Mouse (Mus musculus) ovary, postnatal 36 days (tissue): Measurements from ENCODE around the gene Rapgef1.
"Not testable (repeated sequence)": the region's sequence is repeated elsewhere in the genome, so short reads cannot be mapped to it uniquely, and the experiment has no call there.

Experiments used
- DNase-seq: peaks from one replicate; pipeline ENCODE4 v3.0.0; 2022; ENCODE audit warnings: low spot score, mixed read lengths

Rapgef1 gene

DNA sequence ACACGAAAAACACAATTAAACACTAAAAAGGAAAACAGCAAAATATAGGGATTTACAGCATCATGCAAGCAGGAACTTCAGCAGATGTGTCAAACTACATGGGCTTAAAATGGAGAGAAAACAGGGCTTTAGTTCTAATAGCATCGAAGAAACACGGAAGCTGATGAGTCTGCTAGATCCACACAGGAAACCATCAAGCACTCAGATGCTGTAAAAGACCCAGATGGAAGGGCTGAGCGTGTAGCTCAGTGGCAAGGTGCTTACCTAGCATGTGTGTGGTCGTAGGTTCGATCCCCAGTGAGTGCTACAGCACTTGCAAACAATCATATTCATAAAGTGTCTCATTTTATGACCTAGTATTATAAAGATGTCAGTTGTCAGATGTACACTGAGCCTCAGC lies 121.7 kb downstream of the Rapgef1 start:
- no peak for DNase-seq

DNA sequence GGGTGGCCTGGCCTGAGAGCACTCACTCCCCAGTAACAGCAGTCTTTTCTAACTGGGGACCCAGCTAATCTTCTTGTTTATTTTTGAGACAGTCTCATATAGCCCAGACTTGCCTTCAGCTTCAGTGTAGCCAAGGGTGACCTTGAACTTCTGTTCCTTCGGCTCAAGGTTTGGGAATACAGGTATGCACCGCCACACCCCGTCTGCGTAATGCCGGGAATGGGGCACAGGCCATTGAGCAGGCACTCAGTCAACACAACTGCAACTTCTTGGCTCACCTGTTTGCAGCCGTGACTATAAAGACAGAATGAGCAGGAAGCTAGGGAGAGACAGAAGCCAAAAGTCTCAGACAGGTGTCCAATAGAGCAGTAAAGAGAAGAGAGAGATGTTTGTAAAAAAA lies 124.7 kb downstream of the Rapgef1 start:
- DNase-seq: no peak

DNA sequence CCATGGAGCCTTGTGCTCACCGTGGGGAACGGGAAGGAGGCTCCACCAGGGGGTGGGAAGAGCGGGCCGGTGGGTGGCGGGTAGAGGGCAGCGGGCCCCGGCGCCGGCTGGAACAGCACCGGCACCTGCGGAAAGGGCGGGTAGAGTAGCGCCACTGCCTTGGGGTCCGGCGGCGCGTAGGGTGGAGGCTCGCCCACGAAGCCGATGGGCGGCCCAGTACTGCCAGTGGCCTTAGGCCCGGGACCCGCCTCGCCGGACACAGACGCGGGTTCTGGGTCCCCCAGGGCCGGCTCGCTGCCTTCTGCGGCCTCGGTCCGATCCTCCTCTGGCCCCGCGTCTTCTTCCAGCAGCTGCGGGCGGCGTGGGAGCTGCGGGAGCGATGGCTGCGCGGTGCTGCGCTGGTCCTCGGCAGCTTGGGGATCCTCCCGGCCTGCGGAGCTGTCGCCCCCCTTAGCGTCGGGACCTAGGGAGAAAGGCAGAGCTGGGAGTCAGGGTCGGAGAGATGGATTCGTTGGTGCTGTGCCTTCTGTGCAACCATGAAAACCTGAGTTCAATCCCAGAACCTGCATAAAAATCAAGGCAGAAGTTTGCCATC lies 127.8 kb downstream of the Rapgef1 start:
- peak; percentile 19 for DNase-seq

DNA sequence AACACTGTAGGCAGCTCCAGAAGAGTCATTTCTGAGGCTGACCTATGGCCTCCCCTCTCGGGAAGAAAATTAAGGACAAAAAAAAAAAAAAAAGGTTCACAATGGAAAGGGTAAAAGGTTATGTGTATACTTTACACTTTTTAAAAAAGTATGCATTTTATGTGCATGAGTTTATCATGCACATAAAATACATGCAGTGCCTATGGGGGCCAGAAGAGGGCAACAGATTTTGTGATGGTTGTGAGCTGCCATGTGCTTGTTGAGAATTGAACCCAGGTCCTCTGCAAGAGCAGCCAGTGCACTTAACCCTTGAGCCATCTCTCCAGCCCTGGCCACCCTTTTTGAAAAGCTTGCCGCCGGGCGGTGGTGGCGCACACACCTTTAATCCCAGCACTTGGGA lies 128.3 kb downstream of the Rapgef1 start:
- DNase-seq: no peak

DNA sequence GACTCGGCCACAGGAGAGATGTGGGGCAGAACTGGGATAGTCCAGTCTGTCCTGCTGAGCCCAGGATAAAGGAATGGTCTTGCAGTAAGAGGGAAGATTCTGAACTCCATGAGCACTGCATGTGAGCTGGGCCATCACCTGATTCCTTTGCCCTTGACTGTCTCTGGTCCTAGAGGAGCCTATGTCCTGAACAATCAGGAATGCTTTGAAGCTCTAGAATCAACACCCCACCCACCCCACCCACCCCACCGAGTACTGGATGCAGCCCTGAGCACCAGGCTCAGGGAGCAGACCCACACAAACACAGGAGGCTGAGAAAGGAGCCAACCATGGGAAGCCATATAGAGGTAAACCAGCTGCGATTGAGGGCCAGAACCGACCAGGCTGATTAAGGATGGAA lies 129.0 kb downstream of the Rapgef1 start:
- no peak for DNase-seq

DNA sequence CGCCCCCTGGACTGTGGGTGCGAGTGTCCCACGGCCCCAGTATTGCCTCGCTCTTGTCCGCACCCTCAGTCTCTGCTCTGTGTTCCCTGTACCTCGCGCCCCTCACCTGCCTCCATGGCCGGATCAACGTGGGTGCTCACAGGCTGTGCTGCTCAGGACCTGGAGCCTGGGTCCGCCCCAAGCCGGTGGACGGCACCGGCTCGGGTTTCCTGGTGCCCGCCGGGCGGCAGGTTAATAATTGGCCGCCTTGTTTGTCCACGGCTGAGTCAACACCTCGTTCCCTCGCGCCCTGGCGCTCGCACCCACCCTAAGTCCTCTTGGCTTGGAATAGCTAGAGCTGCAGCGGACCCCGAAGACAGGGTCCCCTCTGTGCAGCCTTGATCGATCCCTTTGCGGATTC lies 132.0 kb downstream of the Rapgef1 start, which contains the start of gene Gm13420:
Gene Gm13420, minus strand, starts transcription at position 189 of the 400 bp plus-strand sequence.
- DNase-seq: no peak

DNA sequence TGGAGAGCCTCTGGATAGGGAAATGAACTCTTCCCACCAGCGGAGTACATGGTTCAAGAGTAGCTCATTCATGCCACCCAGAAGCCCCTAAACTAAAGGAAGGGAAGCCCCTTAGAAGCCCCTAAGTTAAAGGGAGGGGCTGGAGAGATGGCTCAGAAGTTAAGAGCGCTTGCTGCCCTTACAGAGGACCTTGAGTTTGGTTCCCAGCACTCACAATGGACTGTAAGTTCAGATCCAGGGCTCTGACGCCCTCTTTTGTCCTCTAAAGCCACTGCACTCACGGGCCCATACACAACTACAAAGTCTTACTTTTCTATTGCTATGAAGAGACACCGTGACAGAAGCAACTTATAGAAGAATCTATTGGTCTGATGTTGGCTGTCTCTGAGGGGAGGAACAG lies 132.9 kb downstream of the Rapgef1 start:
- no peak for DNase-seq

DNA sequence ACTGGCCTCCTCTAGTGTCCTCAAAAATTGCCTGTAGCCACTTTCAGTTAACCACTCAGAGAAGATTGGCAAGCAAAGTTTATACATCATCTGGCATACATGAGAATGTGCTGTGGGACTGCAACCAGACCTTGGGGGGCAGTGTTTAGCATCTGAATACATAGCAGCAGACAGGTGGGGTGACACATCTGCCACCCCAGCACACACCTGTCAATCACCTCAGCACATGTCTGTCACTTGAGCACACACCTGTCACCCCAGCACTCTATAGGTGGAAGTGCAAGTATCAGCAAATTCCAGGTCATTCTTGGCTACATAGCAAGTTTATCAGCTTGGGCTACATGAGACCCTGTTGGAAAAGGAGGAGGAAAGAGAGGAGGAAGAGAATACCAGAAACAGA lies 136.2 kb downstream of the Rapgef1 start:
- DNase-seq: no peak

DNA sequence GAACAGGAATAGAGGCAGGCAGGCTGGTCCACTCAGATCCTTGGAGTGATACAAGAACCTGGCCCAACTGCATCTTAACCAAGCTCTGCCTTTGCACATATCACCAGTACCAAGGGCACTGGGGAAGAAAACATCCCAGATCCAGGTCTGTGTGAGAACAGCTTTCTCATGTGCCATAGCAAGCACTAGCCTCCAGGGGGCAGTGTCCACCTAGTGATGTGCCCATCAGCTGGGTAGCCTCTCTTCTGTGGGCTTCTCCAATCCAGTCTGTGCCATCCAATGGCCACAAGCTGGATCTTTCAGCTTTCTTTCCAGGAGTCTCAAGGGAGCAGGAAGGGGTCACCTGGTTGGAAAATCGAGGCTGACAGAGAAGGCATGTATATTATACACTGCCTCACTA lies 145.3 kb downstream of the Rapgef1 start:
- DNase-seq: peak; percentile 70

DNA sequence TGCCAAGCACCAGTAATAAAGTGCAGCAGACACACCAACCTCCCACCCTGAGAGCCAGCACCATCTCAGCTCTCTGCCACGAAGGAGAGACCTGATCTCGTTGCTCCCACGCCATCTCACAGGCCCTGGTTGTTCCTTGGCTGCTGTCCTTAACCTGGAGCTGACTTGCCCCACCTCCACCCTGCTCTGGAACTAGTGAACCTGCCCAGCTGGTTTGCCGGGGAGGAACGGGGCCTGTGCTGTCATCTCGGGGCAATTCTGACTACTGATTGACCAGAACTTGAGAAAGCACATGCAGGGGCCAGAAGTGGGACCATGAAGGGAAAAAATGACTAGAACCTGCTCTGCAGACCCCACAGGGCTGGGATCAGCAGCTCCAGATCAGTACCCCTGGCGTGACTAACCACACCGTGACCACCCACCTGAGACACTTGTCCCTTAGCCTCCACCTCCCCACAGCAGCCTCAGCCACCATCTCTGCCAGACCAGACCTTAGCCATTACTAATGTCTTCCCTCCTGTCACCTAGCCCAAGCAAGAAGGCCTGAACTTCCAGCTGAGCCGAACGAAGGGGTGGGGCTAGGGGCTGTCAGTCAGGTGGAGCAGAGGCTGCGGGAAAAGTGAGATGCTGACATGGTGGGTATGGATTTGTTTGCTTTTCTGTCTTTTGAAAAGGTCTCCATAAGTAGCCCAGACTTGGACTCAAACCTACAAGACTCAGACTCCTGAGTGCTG lies 148.6 kb downstream of the Rapgef1 start:
- DNase-seq: no peak

DNA sequence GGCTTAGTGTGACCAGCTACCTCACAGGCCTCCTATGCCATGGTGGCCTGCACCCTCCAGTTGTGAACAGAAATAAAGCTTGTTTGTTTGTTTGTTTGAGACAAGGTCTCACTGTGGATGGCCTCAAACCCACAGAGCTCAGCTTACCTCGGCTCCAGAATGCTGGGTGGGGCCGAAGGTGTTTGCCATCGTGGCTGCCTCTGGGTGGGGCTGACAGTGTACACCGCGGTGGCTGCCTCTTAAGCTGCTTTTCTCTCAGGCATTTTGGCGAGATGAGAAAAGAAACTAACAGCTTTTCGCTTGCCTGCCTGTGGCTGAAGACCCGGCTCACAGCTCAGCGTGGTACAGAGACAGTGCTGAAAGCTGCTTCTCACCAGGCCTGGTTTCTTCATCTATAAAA lies 149.4 kb downstream of the Rapgef1 start:
- no peak for DNase-seq

DNA sequence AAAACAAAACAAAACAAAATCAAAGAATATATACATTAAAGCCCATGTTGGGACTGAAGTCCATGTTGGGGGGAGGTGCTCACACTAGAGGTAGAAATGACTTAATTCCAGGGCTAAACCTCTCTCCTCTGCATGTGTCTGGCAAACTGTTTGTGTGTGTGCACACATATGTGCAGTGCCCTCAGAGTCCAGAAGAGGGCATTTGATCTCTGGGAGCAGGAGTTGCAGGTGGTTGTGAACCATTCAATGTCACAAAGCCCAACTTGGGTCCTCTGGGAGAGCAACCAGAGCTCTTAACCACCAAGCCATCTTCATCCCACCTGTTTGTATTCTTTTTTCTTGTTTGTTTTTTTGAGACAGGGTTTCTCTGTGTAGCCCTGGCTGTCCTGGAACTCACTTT lies 150.6 kb downstream of the Rapgef1 start:
- no peak for DNase-seq

DNA sequence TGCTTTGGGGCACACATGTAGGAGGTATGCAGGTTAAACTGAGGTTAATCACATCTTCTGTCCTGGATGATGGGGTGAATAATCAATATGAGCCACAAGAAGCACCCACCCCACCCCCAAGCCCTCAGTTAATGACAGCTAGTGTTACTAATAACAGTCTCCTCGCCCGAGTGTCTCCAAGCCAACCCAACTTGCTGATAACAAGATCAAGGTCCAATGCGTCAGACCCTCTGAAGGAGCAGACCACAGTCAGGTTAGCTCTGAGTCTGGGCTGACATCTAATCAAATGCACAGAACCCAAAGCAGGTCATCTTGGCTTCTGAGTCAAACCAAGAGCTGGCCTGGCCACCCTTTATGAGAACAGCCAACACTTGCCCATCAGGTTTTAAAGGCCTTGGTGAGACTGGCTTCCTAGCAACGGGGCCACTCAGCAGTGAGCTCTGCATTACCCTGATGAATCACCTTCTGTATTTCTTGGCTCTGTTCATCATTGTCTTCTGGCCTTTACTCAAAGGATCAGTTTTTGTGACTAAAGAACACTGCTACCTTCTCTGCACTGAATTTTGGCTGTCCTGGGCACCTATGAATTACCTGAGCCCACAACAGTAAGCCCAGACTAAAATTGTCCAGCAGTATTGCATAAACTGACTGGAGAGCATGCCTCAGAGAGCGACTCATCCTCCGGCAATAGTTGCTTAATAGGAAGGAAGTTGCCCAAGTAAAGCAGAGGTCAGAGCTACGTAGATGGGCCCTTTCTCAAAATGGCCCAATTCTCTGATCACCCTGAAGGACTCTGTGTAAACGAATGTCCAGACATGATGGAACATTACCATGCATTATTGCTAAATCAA lies 152.3 kb downstream of the Rapgef1 start:
- no peak for DNase-seq

DNA sequence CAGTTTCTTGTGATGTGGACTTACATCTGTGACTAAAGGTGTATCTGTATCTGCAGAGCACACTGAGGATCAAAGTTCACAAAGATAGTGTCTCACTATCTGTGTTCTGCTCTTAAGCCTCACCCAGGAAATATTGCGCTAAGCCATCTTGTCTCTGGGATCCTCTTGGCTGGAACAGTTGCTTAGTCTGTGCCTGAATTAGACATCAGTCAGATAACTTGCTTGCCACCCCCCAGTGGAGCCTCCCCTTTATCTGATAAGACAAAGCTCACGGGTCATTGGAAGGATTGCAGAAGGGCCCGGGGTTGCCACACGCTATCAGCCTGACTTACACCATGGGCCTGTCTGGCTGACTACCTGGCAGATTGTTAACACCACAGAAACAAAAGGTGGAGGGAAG lies 153.8 kb downstream of the Rapgef1 start:
- no peak for DNase-seq

DNA sequence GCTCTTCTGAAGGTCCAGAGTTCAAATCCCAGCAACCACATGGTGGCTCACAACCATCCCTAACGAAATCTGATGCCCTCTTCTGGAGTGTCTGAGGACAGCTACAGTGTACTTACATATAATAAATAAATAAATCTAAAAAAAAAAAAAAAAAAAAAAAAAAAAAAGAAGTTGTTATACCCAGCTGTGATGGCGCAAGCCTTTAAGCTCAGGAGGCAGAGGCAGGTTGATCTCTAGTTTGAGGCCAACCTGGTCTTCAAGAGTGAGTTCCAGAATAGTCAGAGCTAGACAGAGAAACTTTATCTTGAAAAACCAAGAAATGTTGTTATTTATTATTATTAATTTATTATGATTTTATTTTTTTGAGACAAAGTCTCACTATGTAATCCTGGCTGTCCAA lies 161.7 kb downstream of the Rapgef1 start:
- not testable (repeated sequence) for DNase-seq

DNA sequence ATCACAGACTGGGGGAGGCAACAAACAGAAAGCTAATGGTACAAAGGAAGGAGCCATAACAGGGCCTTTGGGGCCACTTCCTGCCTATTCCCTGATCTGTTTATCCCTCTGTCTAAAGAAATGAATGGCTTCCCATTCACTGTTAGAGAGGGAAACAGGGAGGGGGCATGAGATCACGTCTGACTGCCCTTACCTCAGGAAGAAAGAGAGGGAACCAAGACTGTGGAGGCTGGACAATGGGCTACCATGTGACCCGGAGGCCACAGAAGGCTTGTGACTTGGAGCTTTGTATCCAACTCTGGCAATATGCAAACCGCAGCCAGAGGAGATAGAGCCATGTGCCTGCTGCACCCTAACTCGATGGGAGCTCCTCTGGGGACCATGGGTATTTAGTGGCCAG lies 164.8 kb downstream of the Rapgef1 start:
- DNase-seq: no peak

DNA sequence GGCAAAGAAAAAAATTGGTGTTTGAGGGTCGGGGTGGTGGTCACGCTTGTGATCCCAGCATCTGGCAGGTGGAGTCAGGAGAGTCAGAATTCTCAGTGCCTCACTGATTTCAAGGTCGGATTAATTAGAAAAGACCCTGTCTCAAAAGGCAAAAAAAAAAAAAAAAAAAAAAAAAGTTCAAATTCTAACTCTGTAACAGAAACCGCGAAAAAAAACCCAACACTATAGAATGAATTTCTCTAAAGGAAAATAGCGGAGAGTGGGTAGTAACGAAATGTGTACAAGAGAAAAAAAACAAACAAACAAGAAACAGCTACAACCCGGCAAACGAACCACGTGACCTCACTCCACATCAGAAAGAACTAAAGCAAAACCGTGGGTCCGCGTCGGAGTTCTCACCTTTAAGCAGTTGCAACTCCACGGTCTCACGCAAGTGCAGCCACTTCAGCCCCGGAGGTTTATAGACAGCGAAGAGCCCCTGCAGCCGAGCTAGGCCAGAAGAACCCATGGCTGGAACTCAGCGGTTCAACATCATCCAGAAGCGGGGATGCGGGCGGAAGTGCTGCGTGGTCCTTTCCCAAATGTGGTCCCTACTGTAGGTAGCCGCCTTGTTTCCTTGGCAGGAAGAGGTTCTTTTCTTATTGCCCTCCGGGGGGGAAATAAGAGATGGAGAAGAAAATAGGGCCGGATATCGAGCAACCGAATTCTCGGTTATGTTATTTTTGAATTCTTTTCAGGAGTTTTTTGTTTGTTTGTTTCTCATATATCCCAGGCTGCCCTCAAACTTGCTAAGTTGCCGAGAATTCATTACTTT lies 167.8 kb downstream of the Rapgef1 start, which contains the start of gene Coq4:
Gene Coq4, plus strand, starts transcription at position 390 of the 814 bp plus-strand sequence.
- DNase-seq: peak; percentile 80

DNA sequence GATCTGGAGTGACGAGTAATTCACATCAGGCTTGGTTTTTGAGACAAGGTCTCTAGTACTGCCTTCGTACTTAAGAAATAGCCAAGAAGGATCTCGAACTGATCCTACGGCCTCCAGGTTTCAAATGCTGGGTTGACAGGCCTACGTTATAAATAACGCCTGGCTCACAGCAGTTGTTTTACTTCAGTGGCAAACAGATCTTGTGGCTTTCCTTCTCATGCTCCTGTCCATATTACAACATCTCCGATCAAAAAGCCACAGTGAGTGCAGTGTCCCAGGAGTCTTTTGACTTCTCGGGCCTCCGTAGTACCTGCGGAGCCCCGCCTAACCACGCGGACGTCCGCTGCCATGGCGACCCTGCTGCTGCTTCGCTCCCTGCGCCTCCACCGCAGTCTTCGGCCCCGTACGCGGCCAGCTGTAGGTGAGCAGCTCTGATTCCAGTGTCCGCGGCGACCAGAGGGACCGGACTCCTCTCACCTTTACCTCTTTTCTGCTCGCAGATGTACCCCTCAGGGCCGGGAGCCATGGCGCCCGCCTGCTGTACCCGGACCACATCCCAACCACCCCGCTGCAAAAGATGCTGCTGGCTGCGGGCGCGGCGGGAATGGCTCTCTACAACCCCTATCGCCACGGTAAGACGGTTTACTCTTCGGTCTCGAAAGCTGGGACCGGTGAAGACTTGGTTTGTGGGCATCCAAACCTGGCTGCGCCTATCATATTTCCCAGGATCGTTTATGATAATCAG lies 168.6 kb downstream of the Rapgef1 start, which contains the start of gene Trub2:
Gene Trub2, minus strand, starts transcription at position 566 of the 745 bp plus-strand sequence.
- peak; percentile 85 for DNase-seq
